Mouse (Mus musculus) embryonic fibroblast, embryonic 13.5 days (primary cell): Measurements from ENCODE around the gene Sec14l1. TPM values are rescaled to one million over a fixed set of nuclear protein-coding genes. Genes with fewer than 3 reads are reported as not detected.

Source experiments
- H3K27ac ChIP-seq: 2 replicates; pipeline ENCODE4 v1.5.1; 2012; ENCODE audit warnings: low read length, control low read depth, inconsistent platforms; ENCODE audit not compliant: insufficient read depth
- H3K4me1 ChIP-seq: 2 replicates; pipeline ENCODE4 v1.6.1; 2011; ENCODE audit warnings: low read length; ENCODE audit not compliant: control insufficient read depth, insufficient read depth
- H3K4me3 ChIP-seq: 2 replicates; pipeline ENCODE4 v1.5.1; 2011; ENCODE audit warnings: mild to moderate bottlenecking, control low read depth, low read length; ENCODE audit not compliant: insufficient read depth
- CTCF ChIP-seq: IDR thresholded peaks from 2 replicates; pipeline ENCODE4 v1.5.1; 2011; ENCODE audit warnings: mild to moderate bottlenecking, control low read depth, low read length, moderate library complexity, borderline replicate concordance; ENCODE audit not compliant: insufficient read depth
- POLR2A ChIP-seq: IDR thresholded peaks from 2 replicates; pipeline ENCODE4 v1.6.1; 2011; ENCODE audit warnings: low read depth, mild to moderate bottlenecking, control low read depth, low read length, moderate library complexity
- polyA plus RNA-seq: library from polyadenylated mRNA; stranded (reverse); fragments of >200 nt; gene quantifications from 2 replicates; pipeline ENCODE4 v1.2.4, GENCODE M21; 2011; ENCODE audit warnings: low read depth; ENCODE audit not compliant: missing spikeins, insufficient read length

Sec14l1 gene
- polyA plus RNA-seq, 1 experiment, result 70.4 TPM

GRCm38 (mm10) chr11:117198122-117198521 lies 83.2 kb downstream of the Sec14l1 start:
- Histone ChIP-seq H3K4me1 (no peaks in the 10 kb centered on the region), H3K4me3 (no peak overlapping the region), H3K27ac (no peak overlapping the region)
- TF ChIP-seq CTCF, result no peak
- TF ChIP-seq POLR2A, result no peak

GRCm38 (mm10) chr11:117199282-117200175 lies 84.6 kb downstream of the Sec14l1 start, which contains the start of gene Sept9:
Sept9 (plus strand) TSS chr11:117199661.
- no peak for TF ChIP-seq CTCF
- TF ChIP-seq POLR2A, result no peak

GRCm38 (mm10) chr11:117201846-117202245 lies 86.9 kb downstream of the Sec14l1 start:
- no peaks in the 10 kb centered on the region for H3K4me1 ChIP-seq
- no peak overlapping the region for H3K4me3 ChIP-seq
- H3K27ac ChIP-seq, result no peak overlapping the region
- TF ChIP-seq POLR2A (no peak), CTCF (no peak)

More at GRCm38 (mm10) chr11:117199282-117200175, 84.6 kb downstream of the Sec14l1 start, which contains the start of gene Sept9:
- H3K4me3 ChIP-seq, result peak within 1 kb of the TSS; percentile 13
- no peak within 1 kb of the TSS for H3K27ac ChIP-seq
- H3K4me1 ChIP-seq, result no peaks in the 10 kb centered on the region

GRCm38 (mm10) chr11:117204606-117205005 lies 89.6 kb downstream of the Sec14l1 start:
- no peak for TF ChIP-seq POLR2A
- H3K27ac ChIP-seq, result no peak overlapping the region
- no peak overlapping the region for H3K4me3 ChIP-seq
- no peaks in the 10 kb centered on the region for H3K4me1 ChIP-seq

- Histone ChIP-seq H3K27ac (no peak overlapping the region), H3K4me3 (no peak overlapping the region), H3K4me1 (no peaks in the 10 kb centered on the region)
- TF ChIP-seq CTCF (no peak), POLR2A (no peak)
These were observed 90.1 kb downstream of the Sec14l1 start for GRCm38 (mm10) chr11:117205042-117205441.

GRCm38 (mm10) chr11:117205447-117205846 lies 90.5 kb downstream of the Sec14l1 start:
- Histone ChIP-seq H3K27ac (no peak overlapping the region), H3K4me3 (no peak overlapping the region), H3K4me1 (no peaks in the 10 kb centered on the region)
- TF ChIP-seq POLR2A (no peak), CTCF (no peak)

GRCm38 (mm10) chr11:117207436-117207835 lies 92.5 kb downstream of the Sec14l1 start:
- Histone ChIP-seq H3K4me1 (no peaks in the 10 kb centered on the region), H3K27ac (no peak overlapping the region), H3K4me3 (no peak overlapping the region)
- TF ChIP-seq POLR2A (no peak), CTCF (no peak)

- no peak for TF ChIP-seq CTCF
- TF ChIP-seq POLR2A, result no peak
- Histone ChIP-seq H3K4me1 (no peaks in the 10 kb centered on the region), H3K4me3 (no peak overlapping the region), H3K27ac (no peak overlapping the region)
These were observed 93.2 kb downstream of the Sec14l1 start for GRCm38 (mm10) chr11:117208151-117208673.

Other genes with a start within 250 kb of the Sec14l1 start
- not detected in 2 replicates for gene Mgat5b, start 196.3 kb upstream of the Sec14l1 start, polyA plus RNA-seq
- gene Sept9, start 84.5 kb downstream of the Sec14l1 start, polyA plus RNA-seq, result 198 and 206 TPM in 2 replicates